Mouse (Mus musculus) macrophage (primary cell): ENCODE measurements around the gene Dlk2. TPM values are rescaled to one million over a fixed set of nuclear protein-coding genes. Genes with fewer than 3 reads are reported as not detected.

Experiments
- H3K27ac ChIP-seq: fragments of 350-480 bp; formaldehyde crosslinking; 2 replicates; pipeline ENCODE4 v1.9.0; 2021
- H3K36me3 ChIP-seq: fragments of 350-480 bp; formaldehyde crosslinking; 2 replicates; pipeline ENCODE4 v1.9.0; 2021; ENCODE audit errors: inconsistent target
- H3K4me3 ChIP-seq: fragments of 350-480 bp; formaldehyde crosslinking; 2 replicates; pipeline ENCODE4 v1.9.0; 2021; ENCODE audit errors: inconsistent target
- H3K79me2 ChIP-seq: fragments of 350-480 bp; formaldehyde crosslinking; 2 replicates; pipeline ENCODE4 v1.9.0; 2021; ENCODE audit errors: inconsistent target
- WGBS: methylation state at CpG from one replicate; pipeline ENCODE4 v1.1.7; 2026; ENCODE audit warnings: inconsistent platforms; ENCODE audit not compliant: missing documents; 5-methylcytosine and 5-hydroxymethylcytosine counted together
- polyA plus RNA-seq: library from polyadenylated mRNA; stranded (reverse); fragments of 250-400 nt; gene quantifications from 3 replicates; pipeline ENCODE4 v1.2.4, GENCODE M21; 2018; ENCODE audit warnings: inconsistent platforms
- total RNA-seq, 78 experiments: library from RNA; depleted of rRNA; stranded (reverse); fragments of 250-400 nt; gene quantifications; 1 replicate in 9 of 78; 2 replicates in 24 of 78; 3 replicates in 43 of 78; 4 replicates in 2 of 78; pipeline ENCODE4 v1.2.4; 2018; ENCODE audit warnings: inconsistent platforms in 56 of 78

The Dlk2 gene
- total RNA-seq (2018; cell fraction: chromatin; rRNA removed): not detected
- total RNA-seq (2018; cell fraction: cytosol; rRNA removed): not detected
- not detected for total RNA-seq (2018; cell fraction: nucleus; rRNA removed)
- polyA plus RNA-seq: not detected in 3 replicates

GRCm38 (mm10) chr17:46297364-46298219 lies at the start of gene Dlk2:
Gene Dlk2, plus strand, starts transcription at chr17:46297421.
- Histone ChIP-seq H3K27ac (no peak within 1 kb of the TSS), H3K4me3 (no peak within 1 kb of the TSS)
- 2% methylated on average over 74 of the region's 86 CpGs for WGBS

GRCm38 (mm10) chr17:46247512-46248188 lies 49.6 kb upstream of the Dlk2 start, which contains the start of the genes Polr1c and Yipf3:
Gene Polr1c, minus strand, starts transcription at chr17:46248054.
Gene Yipf3, plus strand, starts transcription at chr17:46248080.
- WGBS: under 1% methylated on average over 53 of the region's 53 CpGs
- Histone ChIP-seq H3K36me3 (peaks cover 61% of the 10 kb centered on the region), H3K27ac (peak within 1 kb of the TSS; percentile 46), H3K79me2 (peaks cover 39% of the 10 kb centered on the region), H3K4me3 (peak within 1 kb of the TSS; percentile 96)

More at GRCm38 (mm10) chr17:46297364-46298219, at the start of gene Dlk2:
- H3K79me2 ChIP-seq: no peaks in the 10 kb centered on the region
- H3K36me3 ChIP-seq: no peaks in the 10 kb centered on the region

- peak overlapping the region; percentile 96 for H3K4me3 ChIP-seq
- WGBS: 2% methylated on average over 36 of the region's 37 CpGs
- H3K79me2 ChIP-seq: peaks cover 39% of the 10 kb centered on the region
- peak overlapping the region; percentile 46 for H3K27ac ChIP-seq
- H3K36me3 ChIP-seq: peaks cover 56% of the 10 kb centered on the region
These were observed 49.1 kb upstream of the Dlk2 start for GRCm38 (mm10) chr17:46248189-46248522.

GRCm38 (mm10) chr17:46251174-46251573 lies 46.0 kb upstream of the Dlk2 start:
- WGBS: 96% methylated on average over 3 of the region's 7 CpGs

GRCm38 (mm10) chr17:46252571-46253451 lies 44.4 kb upstream of the Dlk2 start:
- WGBS: 59% methylated on average over 14 of the region's 14 CpGs
- no peak overlapping the region for H3K27ac ChIP-seq

More at GRCm38 (mm10) chr17:46251174-46251573, 46.0 kb upstream of the Dlk2 start:
- Histone ChIP-seq H3K36me3 (peaks cover 26% of the 10 kb centered on the region; the same call in 1 of the 2 replicates), H3K79me2 (peaks cover 39% of the 10 kb centered on the region), H3K4me3 (no peak overlapping the region), H3K27ac (no peak overlapping the region)

GRCm38 (mm10) chr17:46253452-46254084 lies 43.7 kb upstream of the Dlk2 start, which contains the start of gene Lrrc73:
Gene Lrrc73, plus strand, starts transcription at chr17:46253531.
- Histone ChIP-seq H3K36me3 (peaks cover 31% of the 10 kb centered on the region; the same call in 1 of the 2 replicates), H3K4me3 (peak within 1 kb of the TSS; percentile 7; the same call in 1 of the 2 replicates), H3K27ac (no peak within 1 kb of the TSS), H3K79me2 (peaks cover 19% of the 10 kb centered on the region)
- WGBS: 2% methylated on average over 42 of the region's 48 CpGs

More at GRCm38 (mm10) chr17:46252571-46253451, 44.4 kb upstream of the Dlk2 start:
- Histone ChIP-seq H3K4me3 (no peak overlapping the region), H3K36me3 (peaks cover 26% of the 10 kb centered on the region; the same call in 1 of the 2 replicates), H3K79me2 (peaks cover 25% of the 10 kb centered on the region)

- Histone ChIP-seq H3K36me3 (peaks cover 34% of the 10 kb centered on the region; the same call in 1 of the 2 replicates), H3K27ac (no peak overlapping the region), H3K4me3 (no peak overlapping the region), H3K79me2 (peaks cover 14% of the 10 kb centered on the region)
- WGBS: 1% methylated on average over 29 of the region's 54 CpGs
These were observed 43.1 kb upstream of the Dlk2 start for GRCm38 (mm10) chr17:46254106-46254505.

GRCm38 (mm10) chr17:46255147-46255546 lies 42.1 kb upstream of the Dlk2 start:
- Histone ChIP-seq H3K36me3 (peaks cover 38% of the 10 kb centered on the region; the same call in 1 of the 2 replicates), H3K4me3 (no peak overlapping the region), H3K79me2 (peaks cover 4% of the 10 kb centered on the region; the same call in 1 of the 2 replicates), H3K27ac (no peak overlapping the region)
- 54% methylated on average over 6 of the region's 6 CpGs for WGBS

- no peak overlapping the region for H3K27ac ChIP-seq
- H3K79me2 ChIP-seq: no peaks in the 10 kb centered on the region
- 90% methylated on average over 29 of the region's 30 CpGs for WGBS
- H3K36me3 ChIP-seq: peaks cover 51% of the 10 kb centered on the region
- no peak overlapping the region for H3K4me3 ChIP-seq
These were observed 38.8 kb upstream of the Dlk2 start for GRCm38 (mm10) chr17:46258279-46259053.

GRCm38 (mm10) chr17:46259675-46260074 lies 37.5 kb upstream of the Dlk2 start:
- WGBS: 91% methylated on average over 17 of the region's 17 CpGs
- Histone ChIP-seq H3K4me3 (no peak overlapping the region), H3K27ac (no peak overlapping the region), H3K36me3 (peaks cover 63% of the 10 kb centered on the region), H3K79me2 (no peaks in the 10 kb centered on the region)

- 94% methylated on average over 5 of the region's 5 CpGs for WGBS
- Histone ChIP-seq H3K36me3 (peaks cover 76% of the 10 kb centered on the region), H3K4me3 (no peak overlapping the region)
These were observed 35.0 kb upstream of the Dlk2 start for GRCm38 (mm10) chr17:46262201-46262694.

GRCm38 (mm10) chr17:46265502-46265901 lies 31.7 kb upstream of the Dlk2 start:
- WGBS: 96% methylated on average over 12 of the region's 12 CpGs
- H3K36me3 ChIP-seq: peaks cover 59% of the 10 kb centered on the region
- no peak overlapping the region for H3K27ac ChIP-seq
- no peak overlapping the region for H3K4me3 ChIP-seq
- no peaks in the 10 kb centered on the region for H3K79me2 ChIP-seq

More at GRCm38 (mm10) chr17:46262201-46262694, 35.0 kb upstream of the Dlk2 start:
- no peaks in the 10 kb centered on the region for H3K79me2 ChIP-seq
- H3K27ac ChIP-seq: no peak overlapping the region
